Mouse (Mus musculus): ENCODE data around the gene Ulk1. TPM values are rescaled to one million over a fixed set of nuclear protein-coding genes. Genes with fewer than 3 reads are reported as not detected.

The Ulk1 gene
- polyA plus RNA-seq, 1 experiment from 2014 or later: 21.5 TPM

DNA sequence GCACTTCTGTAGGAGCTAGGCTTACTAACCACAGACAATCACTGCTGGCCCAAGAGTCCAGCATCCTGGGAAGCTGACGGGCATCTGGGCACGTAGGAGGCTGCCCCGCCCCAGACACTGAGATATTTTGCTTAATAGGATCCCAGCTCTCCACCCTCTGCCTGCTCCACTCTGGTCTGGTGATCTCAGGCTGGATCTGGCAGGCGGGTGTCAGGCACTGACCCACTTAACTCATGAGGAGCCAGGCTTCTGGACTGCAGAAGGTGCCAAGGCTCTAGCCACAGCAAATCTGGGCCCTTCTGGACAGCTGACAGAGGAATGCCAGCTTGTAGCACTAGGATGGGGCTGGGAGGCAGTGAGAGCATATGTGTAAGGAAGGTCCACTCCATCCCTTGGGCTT is 7.7 kb downstream of the Ulk1 start:
- Histone ChIP-seq H3K4me3 (no peak overlapping the region), H3K27me3 (no peaks in the 10 kb centered on the region), H3K27ac (no peak overlapping the region), H3K36me3 (peaks cover 94% of the 10 kb centered on the region), H3K4me1 (peaks cover 32% of the 10 kb centered on the region), H3K4me2 (replicated peaks) (no peak overlapping the region), H3K9ac (no peak overlapping the region), H3K9me3 (no peaks in the 10 kb centered on the region)
- WGBS: 85% methylated on average over 4 of the region's 4 CpGs
- ATAC-seq (ENCODE audit: low FRiP score, low read depth): no peak

DNA sequence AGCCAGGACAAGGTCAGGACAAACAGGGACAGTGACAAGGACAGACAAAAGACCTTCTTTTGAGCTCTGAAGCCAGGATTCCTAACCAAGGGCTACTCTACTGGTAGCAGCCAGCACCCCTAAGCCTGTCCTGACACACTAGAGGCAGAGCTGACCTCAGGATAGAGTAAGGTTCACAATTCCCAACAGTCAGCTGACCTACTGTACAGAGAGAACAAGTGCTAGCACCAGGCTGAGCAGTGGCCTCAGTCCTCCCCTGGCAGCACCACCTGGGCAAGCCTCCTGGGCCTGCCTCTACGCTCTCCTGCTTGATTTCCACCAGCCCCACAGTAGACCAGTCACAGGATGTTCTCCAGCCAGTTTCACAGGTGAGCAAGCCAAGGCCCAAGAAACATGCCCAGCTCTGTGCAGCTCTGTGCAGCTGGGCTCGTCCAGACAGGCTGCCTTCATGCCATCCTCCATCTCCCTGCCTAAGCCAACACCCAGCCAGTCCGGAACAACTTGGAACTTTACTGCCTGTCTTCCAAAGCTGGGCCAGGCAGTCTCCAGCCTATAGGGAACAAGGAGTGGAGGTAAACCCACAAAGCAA is 8.8 kb downstream of the Ulk1 start:
- no peak overlapping the region for H3K27ac ChIP-seq
- no peaks in the 10 kb centered on the region for H3K27me3 ChIP-seq

DNA sequence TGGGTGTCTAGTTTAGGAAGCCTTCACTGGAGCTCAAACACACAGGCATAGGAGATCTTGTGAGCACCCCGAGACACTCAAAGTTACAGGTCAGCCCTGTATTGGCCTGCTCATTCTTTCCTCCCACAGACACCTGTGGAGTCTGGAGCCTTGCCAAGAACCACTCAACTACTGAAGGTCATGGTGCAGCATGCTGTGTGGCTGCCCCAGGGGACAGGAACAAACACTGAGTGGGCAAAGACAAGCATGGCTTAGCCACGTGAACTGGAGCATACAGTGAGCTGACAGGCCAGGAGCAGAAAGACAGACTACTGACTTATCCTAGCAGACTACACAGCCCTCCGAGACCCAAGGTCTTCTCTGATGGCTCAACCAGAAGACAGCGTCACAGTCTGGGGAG is 12.2 kb downstream of the Ulk1 start:
- no peaks in the 10 kb centered on the region for H3K27me3 ChIP-seq
- H3K4me3 ChIP-seq: no peak overlapping the region
- ATAC-seq (ENCODE audit: low FRiP score, low read depth): no peak
- H3K4me2 ChIP-seq (replicated peaks): no peak overlapping the region
- H3K27ac ChIP-seq: no peak overlapping the region
- no peak overlapping the region for H3K9ac ChIP-seq
- peaks cover 100% of the 10 kb centered on the region for H3K36me3 ChIP-seq
- 81% methylated on average over 4 of the region's 4 CpGs for WGBS
- peaks cover 5% of the 10 kb centered on the region; the same call in 1 of the 2 replicates for H3K4me1 ChIP-seq
- H3K9me3 ChIP-seq: no peaks in the 10 kb centered on the region

More for the DNA sequence above, 8.8 kb downstream of the Ulk1 start:
- 85% methylated on average over 3 of the region's 3 CpGs for WGBS
- no peak overlapping the region for H3K4me3 ChIP-seq
- H3K4me2 ChIP-seq (replicated peaks): no peak overlapping the region
- no peak for ATAC-seq (ENCODE audit: low FRiP score, low read depth)
- H3K9me3 ChIP-seq: no peaks in the 10 kb centered on the region
- peaks cover 22% of the 10 kb centered on the region for H3K4me1 ChIP-seq
- H3K9ac ChIP-seq: no peak overlapping the region; the same call in 1 of the 2 replicates
- peaks cover 98% of the 10 kb centered on the region for H3K36me3 ChIP-seq

DNA sequence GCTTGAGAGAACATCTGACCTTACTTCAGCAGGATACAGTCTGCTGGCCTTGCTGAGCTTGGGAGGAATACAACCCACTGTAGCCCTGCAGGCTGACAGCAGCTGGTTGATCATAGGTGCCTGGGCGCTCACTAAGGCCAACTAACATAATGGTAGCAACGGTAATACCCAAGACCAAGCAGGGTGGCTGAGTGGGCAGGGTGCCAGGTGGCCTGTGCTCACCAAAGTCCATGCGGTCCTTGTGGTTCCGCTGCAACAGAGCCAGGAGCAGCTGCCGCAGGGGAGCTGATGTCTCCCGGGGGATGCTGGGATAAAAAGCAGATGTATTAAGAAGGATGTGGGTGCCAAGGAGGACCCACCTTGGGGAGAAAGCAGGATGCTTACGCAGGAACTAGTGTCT is 15.5 kb downstream of the Ulk1 start:
- WGBS: 90% methylated on average over 7 of the region's 7 CpGs
- Histone ChIP-seq H3K9ac (no peak overlapping the region), H3K4me1 (0 out of 2 replicates have a peak, but pooled peaks cover 3% of the 10 kb centered on the region), H3K27me3 (no peaks in the 10 kb centered on the region), H3K36me3 (peaks cover 100% of the 10 kb centered on the region), H3K4me3 (no peak overlapping the region), H3K9me3 (no peaks in the 10 kb centered on the region), H3K4me2 (replicated peaks) (no peak overlapping the region), H3K27ac (no peak overlapping the region)
- no peak for ATAC-seq (ENCODE audit: low FRiP score, low read depth)

DNA sequence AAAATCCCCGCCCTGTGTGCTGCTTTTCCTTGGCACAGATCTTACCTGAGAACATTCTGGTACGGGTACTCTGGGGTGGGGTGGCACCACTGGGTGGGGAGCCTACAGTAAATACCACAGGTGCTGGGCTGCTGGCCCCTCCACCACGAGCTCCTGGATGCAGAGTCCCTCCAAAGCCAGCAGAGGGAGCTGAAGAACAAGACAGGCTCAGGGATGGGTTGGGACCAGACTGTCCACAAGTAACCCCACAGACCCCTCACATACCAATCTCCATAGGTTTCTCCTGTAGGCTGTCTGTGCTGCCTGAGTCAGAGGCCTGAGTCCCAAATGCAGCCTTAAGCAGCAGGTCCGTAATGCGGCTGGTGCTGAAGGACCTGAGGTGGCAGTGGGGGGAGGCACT is 21.2 kb downstream of the Ulk1 start:
- H3K4me1 ChIP-seq: no peaks in the 10 kb centered on the region
- H3K4me2 ChIP-seq (replicated peaks): no peak overlapping the region
- no peak overlapping the region for H3K4me3 ChIP-seq
- no peaks in the 10 kb centered on the region for H3K27me3 ChIP-seq
- no peak overlapping the region for H3K9ac ChIP-seq
- no peak overlapping the region for H3K27ac ChIP-seq
- peaks cover 94% of the 10 kb centered on the region for H3K36me3 ChIP-seq
- peak; percentile 39; the same call in 1 of the 2 replicates for ATAC-seq (ENCODE audit: low FRiP score, low read depth)
- H3K9me3 ChIP-seq: no peaks in the 10 kb centered on the region
- WGBS: 64% methylated on average over 5 of the region's 5 CpGs

DNA sequence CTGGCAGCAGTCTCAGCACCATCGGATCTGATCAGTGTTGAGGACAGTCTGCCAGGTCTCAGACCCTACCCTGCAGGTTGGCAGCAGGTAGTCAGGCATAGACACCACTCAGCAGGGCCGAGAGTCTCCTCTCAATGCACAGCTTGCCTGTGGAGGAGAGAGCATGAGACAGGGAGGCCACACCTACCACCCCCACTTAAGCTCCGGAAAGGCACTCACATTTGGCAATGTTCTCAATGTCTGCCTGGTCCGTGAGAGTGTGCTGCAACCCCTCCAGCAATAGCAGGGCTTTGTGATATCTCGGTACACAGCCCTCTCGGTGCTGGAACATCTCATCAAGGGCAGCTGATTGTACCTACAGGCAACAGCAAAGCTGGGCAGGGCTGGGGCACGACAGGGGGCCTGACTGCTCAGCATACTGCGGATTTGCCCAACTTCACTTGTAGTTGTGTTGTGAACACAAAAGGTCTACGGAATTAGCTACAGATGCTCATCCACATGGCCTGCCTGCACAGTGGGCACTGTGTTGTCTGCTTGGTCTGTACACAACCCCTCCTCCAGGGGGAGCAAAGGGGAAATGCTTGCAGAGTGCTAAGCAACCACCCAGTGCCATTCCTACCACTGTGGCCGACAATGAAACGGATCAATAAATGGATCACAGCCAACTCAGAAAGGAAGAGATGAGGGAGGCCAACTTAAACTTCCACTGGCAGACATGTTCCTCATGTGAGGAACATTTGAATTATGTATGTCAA is 23.6 kb downstream of the Ulk1 start:
- Histone ChIP-seq H3K4me2 (replicated peaks) (no peak overlapping the region), H3K27ac (no peak overlapping the region), H3K9ac (no peak overlapping the region), H3K4me1 (no peaks in the 10 kb centered on the region), H3K36me3 (peaks cover 70% of the 10 kb centered on the region), H3K9me3 (no peaks in the 10 kb centered on the region), H3K4me3 (no peak overlapping the region), H3K27me3 (no peaks in the 10 kb centered on the region)
- 83% methylated on average over 11 of the region's 11 CpGs for WGBS
- no peak for ATAC-seq (ENCODE audit: low FRiP score, low read depth)

DNA sequence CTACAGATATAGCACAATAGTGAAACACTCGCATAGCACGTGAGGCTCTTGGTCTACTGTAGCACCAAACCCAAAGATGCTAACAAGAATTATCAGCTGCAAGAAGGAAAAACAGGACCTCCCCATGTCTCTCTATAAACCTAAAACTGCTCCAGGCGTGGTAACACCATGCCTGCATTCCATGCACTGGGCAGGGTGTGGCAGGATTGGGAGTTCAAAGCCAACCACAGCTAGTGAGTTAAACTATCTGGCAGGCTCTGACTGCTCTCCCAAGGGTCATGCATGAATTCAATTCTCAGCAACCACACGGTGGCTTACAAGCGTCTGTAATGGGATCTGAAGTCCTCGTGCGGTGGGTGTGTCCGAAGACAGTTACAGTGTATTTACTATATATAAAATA is 26.7 kb downstream of the Ulk1 start:
- H3K9me3 ChIP-seq: no peaks in the 10 kb centered on the region

DNA sequence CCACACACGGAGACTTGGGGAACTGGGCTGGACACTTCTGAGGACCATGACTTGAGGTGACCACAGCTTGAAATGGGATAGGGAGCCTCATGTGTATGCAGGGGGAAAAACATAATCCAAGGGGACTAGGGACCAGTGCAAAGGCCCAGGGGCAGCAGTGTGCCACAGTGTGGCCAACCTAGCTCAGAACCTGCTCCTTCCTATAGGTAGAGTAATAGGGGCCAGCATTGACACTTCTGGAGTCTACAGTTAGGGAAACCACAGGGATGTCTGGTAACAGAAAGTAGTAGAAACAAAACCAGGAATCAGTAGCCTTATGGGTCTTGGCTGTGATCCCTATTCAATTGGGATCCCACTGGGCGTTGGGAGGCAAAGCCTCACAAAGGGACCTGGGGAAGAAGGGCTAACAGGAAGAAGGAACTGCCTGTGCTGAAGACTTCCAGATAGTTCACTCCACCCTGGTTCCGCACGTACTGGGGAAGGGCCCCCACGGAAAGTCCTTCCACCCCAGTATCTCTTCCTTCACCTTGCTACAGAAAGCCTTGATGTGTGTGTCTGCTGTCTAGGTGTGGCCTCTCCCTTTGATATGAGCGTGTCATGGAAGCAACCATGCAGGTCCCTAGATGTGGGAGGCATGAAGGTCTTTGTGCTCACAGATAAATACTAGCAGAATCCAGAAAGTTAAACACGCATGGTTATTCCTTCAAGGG is 28.2 kb downstream of the Ulk1 start:
- no peak overlapping the region for H3K4me2 ChIP-seq (replicated peaks)
- H3K9me3 ChIP-seq: no peaks in the 10 kb centered on the region
- H3K4me1 ChIP-seq: peaks cover 21% of the 10 kb centered on the region
- 87% methylated on average over 7 of the region's 7 CpGs for WGBS
- peaks cover 40% of the 10 kb centered on the region for H3K36me3 ChIP-seq
- 0 out of 2 replicates have a peak overlapping the region, but pooled peaks have one; percentile 55 for H3K27ac ChIP-seq
- H3K27me3 ChIP-seq: no peaks in the 10 kb centered on the region
- H3K4me3 ChIP-seq: no peak overlapping the region
- ATAC-seq (ENCODE audit: low FRiP score, low read depth): no peak
- no peak overlapping the region for H3K9ac ChIP-seq

More for the DNA sequence above, 26.7 kb downstream of the Ulk1 start:
- H3K27me3 ChIP-seq: no peaks in the 10 kb centered on the region
- ATAC-seq (ENCODE audit: low FRiP score, low read depth): no peak
- H3K36me3 ChIP-seq: peaks cover 43% of the 10 kb centered on the region
- H3K4me1 ChIP-seq: peaks cover 21% of the 10 kb centered on the region
- 71% methylated on average over 8 of the region's 8 CpGs for WGBS
- H3K9ac ChIP-seq: no peak overlapping the region
- no peak overlapping the region for H3K27ac ChIP-seq
- H3K4me3 ChIP-seq: no peak overlapping the region
- H3K4me2 ChIP-seq (replicated peaks): no peak overlapping the region

DNA sequence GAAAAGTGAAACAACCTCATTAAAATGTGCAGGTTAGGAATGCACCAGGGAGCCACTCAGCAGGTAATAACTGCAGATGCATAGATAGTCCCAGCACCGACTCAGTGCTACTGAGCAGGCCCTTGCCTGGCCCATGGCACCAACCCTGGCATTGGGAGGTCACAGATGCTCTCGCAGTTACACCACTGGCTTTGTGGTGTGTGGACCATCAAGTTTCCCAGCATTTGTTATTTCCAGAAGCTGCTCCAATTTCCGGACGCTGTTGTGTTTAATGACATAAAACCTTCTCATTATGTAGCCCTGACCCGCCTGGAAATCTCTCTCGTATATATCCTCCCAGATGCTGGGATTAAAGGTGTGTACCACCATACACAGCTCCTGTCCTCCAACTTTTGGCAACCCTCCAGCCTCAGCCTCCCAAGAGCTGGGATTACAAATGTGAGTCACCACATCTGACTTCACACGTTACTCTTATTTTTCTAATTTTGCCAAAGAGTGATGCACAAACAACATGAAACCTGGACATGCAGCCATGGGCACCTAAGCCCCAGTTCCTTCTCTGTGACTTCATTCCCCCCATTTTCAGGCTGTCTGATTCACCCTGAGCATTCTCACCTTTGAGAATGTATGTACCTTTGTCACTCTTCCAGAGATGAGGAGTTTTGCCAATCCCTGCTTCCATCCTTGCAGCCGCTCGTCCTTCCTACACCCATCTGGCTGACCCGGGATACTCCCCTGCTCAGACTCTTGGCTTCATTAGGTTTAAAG is 29.0 kb downstream of the Ulk1 start:
- Histone ChIP-seq H3K9ac (peak overlapping the region; percentile 89), H3K9me3 (no peaks in the 10 kb centered on the region), H3K27me3 (no peaks in the 10 kb centered on the region), H3K27ac (peak overlapping the region; percentile 55; the same call in 1 of the 2 replicates), H3K4me2 (replicated peaks) (peak overlapping the region; percentile 88), H3K4me3 (peak overlapping the region; percentile 82), H3K4me1 (peaks cover 21% of the 10 kb centered on the region), H3K36me3 (peaks cover 40% of the 10 kb centered on the region)
- ATAC-seq (ENCODE audit: low FRiP score, low read depth): peak; percentile 67
- WGBS: 47% methylated on average over 10 of the region's 10 CpGs

DNA sequence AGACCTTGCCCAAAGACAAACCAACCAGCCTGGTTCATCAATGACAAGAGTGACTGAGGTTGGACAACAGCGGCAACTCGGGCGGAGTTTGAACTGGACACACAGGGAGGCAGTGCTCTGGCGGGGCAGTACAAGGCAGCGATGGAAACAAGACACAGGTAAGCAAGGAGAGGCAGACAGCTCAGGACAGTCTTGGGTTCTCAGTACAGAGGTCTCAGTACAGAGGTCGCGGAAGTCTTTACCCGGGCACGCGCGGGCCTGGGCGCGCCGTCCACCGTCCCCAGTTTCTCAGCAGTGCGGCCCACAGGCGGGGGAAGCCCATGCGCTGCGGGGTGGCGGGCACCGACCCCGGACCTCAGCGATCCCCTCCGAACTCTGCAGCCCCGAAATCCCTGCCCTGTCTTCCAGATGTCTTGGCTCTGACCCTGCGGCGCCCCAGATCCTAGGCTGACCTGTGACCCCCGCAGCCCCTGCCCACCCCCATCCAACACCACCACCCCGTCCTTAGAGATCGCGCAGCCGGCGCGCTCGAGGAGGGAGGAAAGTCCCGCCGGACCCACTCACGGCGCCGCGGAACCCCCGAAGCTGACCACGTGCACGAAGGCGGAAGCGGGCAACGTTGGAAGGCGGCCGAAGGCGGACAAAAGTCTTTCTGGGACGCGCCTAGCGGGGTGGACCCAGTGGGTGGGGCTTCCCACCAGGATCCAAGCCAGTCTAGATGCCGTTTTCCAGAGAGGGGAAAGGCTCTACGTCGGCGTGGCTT is 29.7 kb downstream of the Ulk1 start, which contains the start of gene Pus1:
Pus1 (minus strand) TSS at position 662 of the 763 bp plus-strand sequence.
- H3K4me3 ChIP-seq: peak within 1 kb of the TSS; percentile 82
- peak within 1 kb of the TSS; percentile 88 for H3K4me2 ChIP-seq (replicated peaks)
- peak; percentile 89 for ATAC-seq (ENCODE audit: low FRiP score, low read depth)
- peaks cover 41% of the 10 kb centered on the region for H3K36me3 ChIP-seq
- WGBS: under 1% methylated on average over 55 of the region's 57 CpGs
- peak within 1 kb of the TSS; percentile 89 for H3K9ac ChIP-seq
- H3K27ac ChIP-seq: peak within 1 kb of the TSS; percentile 55; the same call in 1 of the 2 replicates
- H3K27me3 ChIP-seq: no peaks in the 10 kb centered on the region
- H3K4me1 ChIP-seq: peaks cover 21% of the 10 kb centered on the region
- H3K9me3 ChIP-seq: no peaks in the 10 kb centered on the region
